Mouse (Mus musculus) embryonic fibroblast, embryonic 13.5 days (primary cell): ENCODE measurements around the gene Nhlrc3.

ENCODE experiments used
- CTCF ChIP-seq: IDR thresholded peaks from 2 replicates; pipeline ENCODE4 v1.5.1; 2011; ENCODE audit warnings: mild to moderate bottlenecking, control low read depth, low read length, moderate library complexity, borderline replicate concordance; ENCODE audit not compliant: insufficient read depth
- POLR2A ChIP-seq: IDR thresholded peaks from 2 replicates; pipeline ENCODE4 v1.6.1; 2011; ENCODE audit warnings: low read depth, mild to moderate bottlenecking, control low read depth, low read length, moderate library complexity

DNA sequence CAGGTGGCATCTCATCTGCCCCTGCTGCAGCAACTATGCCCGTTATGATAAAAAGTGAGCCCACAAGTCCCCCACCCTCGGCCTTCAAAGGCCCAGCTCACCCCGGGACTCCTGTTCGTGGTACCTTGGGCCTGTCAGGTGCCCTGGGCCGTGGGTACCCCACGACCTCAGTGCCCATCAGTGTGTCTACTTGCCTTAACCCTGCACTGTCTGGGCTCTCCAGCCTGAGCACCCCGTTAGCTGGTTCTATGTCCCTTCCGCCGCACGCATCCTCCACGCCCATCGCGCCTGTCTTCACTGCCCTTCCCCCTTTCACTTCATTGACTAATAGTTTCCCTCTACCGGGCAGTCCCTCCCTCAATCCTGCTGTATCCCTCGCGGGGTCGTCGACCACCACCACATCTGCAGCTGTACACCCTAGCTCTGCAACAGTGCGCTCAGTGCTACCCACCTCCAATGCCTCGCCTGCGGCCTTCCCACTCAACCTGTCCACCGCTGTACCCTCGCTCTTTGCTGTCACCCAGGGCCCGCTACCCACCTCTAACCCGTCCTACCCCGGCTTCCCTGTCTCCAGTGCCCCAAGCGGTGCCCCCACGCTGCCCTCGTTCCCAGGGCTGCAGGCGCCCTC lies 15.4 kb upstream of the Nhlrc3 start:
- TF ChIP-seq CTCF (no peak), POLR2A (no peak)
